Mouse (Mus musculus): ENCODE data around the gene Gse1.

Gene Gse1

DNA sequence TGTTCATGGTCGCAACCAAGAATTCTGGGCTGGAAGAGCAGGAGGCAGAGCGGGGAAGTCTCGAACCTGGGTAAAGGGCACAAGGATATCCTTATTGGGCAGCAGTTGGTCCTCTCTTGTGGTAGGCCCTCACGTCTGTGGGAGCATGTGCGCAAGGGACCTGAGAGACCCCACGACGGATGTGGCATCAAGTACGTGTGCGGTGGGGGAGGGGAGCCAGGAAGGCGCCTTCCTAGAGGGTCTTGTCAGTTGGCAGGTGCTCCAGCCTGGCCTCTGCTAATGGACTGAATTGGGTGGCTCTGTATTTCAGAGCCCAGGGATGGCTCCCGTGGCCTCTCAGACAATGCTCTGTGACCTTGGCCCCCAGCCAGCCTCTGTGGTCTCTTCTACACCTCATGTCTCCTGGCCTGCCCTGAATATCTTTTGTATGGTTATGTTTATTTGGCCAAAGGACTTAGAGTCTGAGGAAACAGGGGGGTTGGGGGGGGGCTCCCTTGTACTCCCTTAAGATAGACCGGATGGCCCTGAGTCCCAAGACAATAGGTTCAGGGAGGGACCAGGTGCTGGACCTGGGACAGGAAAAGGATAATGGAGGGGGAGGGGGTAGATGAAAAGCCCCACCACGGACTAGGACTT lies 245.6 kb downstream of the Gse1 start:
- no peak overlapping the region for H3K4me3 ChIP-seq (replicated peaks; ENCODE audit: low read length)
- no peaks in the 10 kb centered on the region for H3K9me3 ChIP-seq (ENCODE audit: low read length)
- H3K4me1 ChIP-seq (replicated peaks; ENCODE audit: low read depth, low read length) = peaks cover 74% of the 10 kb centered on the region
- no peaks in the 10 kb centered on the region for H3K36me3 ChIP-seq (ENCODE audit: insufficient read depth, low read length)
- H3K27me3 ChIP-seq (ENCODE audit: insufficient read depth, low read length) = peaks cover 36% of the 10 kb centered on the region
- TF ChIP-seq NANOG (IDR thresholded peaks at IDR 0.05; ENCODE audit: borderline replicate concordance, low read length) (no peak), CTCF (conservative IDR thresholded peaks at IDR 0.05; ENCODE audit: low read length) (no peak)

GRCm38 (mm10) chr8:120474496-120475235 lies 246.4 kb downstream of the Gse1 start:
- Histone ChIP-seq H3K9me3 (ENCODE audit: low read length) (no peaks in the 10 kb centered on the region), H3K4me1 (replicated peaks; ENCODE audit: low read depth, low read length) (peaks cover 79% of the 10 kb centered on the region), H3K36me3 (ENCODE audit: insufficient read depth, low read length) (no peaks in the 10 kb centered on the region), H3K4me3 (replicated peaks; ENCODE audit: low read length) (no peak overlapping the region), H3K27me3 (ENCODE audit: insufficient read depth, low read length) (peaks cover 34% of the 10 kb centered on the region)
- no peak for TF ChIP-seq POU5F1 (IDR thresholded peaks at IDR 0.05; ENCODE audit: borderline replicate concordance, low read length)
- no peak for TF ChIP-seq CTCF (conservative IDR thresholded peaks at IDR 0.05; ENCODE audit: low read length)
- no peak for TF ChIP-seq NANOG (IDR thresholded peaks at IDR 0.05; ENCODE audit: borderline replicate concordance, low read length)

DNA sequence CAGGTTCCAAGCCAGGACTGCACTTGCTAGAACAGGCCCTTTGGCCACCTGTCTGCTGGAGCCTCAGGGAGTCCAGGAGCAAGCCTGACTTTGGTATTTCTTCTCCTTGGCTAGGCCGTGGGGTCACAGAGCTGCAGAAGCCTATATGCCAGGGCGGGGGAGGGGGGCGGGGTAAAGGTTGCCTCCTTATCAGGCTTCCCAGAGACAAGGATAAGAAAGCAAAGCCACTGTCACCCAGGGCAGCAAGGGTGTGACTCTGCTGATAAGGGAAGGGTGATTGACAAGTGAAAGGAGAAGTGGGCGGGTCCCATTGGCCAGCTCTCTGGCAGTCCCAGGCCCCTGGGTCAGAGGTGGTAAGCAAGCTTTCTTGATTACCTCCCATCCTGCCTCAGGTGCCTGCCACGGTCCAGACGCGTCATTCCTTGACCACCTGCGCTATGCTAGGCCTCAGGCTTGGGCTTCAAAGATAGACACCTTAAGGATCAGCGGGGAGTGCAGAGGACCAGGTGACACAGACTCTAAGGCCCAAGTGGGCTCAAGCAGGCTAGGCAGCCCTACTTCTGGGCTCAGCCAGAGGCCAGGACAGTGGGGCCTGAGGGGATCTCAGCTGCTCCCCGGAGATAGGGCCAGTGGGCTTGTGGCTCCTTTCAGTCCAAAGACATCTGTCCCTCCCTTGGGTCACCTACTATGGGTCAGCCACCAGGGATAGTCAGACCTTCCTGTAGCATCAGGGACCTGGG lies 247.4 kb downstream of the Gse1 start:
- TF ChIP-seq POU5F1 (IDR thresholded peaks at IDR 0.05; ENCODE audit: borderline replicate concordance, low read length) (no peak), CTCF (conservative IDR thresholded peaks at IDR 0.05; ENCODE audit: low read length) (no peak), NANOG (IDR thresholded peaks at IDR 0.05; ENCODE audit: borderline replicate concordance, low read length) (no peak)
- no peaks in the 10 kb centered on the region for H3K36me3 ChIP-seq (ENCODE audit: insufficient read depth, low read length)
- peaks cover 32% of the 10 kb centered on the region for H3K27me3 ChIP-seq (ENCODE audit: insufficient read depth, low read length)
- H3K4me3 ChIP-seq (replicated peaks; ENCODE audit: low read length) = no peak overlapping the region
- H3K9me3 ChIP-seq (ENCODE audit: low read length) = no peaks in the 10 kb centered on the region
- peaks cover 79% of the 10 kb centered on the region for H3K4me1 ChIP-seq (replicated peaks; ENCODE audit: low read depth, low read length)

GRCm38 (mm10) chr8:120476711-120477575 lies 248.7 kb downstream of the Gse1 start:
- Histone ChIP-seq H3K27me3 (ENCODE audit: insufficient read depth, low read length) (peaks cover 30% of the 10 kb centered on the region), H3K9me3 (ENCODE audit: low read length) (peaks cover under 1% of the 10 kb centered on the region; the same call in 1 of the 2 replicates), H3K4me3 (replicated peaks; ENCODE audit: low read length) (peak overlapping the region; percentile 41), H3K4me1 (replicated peaks; ENCODE audit: low read depth, low read length) (peaks cover 67% of the 10 kb centered on the region), H3K36me3 (ENCODE audit: insufficient read depth, low read length) (no peaks in the 10 kb centered on the region)
- TF ChIP-seq NANOG (IDR thresholded peaks at IDR 0.05; ENCODE audit: borderline replicate concordance, low read length) (no peak), POU5F1 (IDR thresholded peaks at IDR 0.05; ENCODE audit: borderline replicate concordance, low read length) (no peak), CTCF (conservative IDR thresholded peaks at IDR 0.05; ENCODE audit: low read length) (no peak)

DNA sequence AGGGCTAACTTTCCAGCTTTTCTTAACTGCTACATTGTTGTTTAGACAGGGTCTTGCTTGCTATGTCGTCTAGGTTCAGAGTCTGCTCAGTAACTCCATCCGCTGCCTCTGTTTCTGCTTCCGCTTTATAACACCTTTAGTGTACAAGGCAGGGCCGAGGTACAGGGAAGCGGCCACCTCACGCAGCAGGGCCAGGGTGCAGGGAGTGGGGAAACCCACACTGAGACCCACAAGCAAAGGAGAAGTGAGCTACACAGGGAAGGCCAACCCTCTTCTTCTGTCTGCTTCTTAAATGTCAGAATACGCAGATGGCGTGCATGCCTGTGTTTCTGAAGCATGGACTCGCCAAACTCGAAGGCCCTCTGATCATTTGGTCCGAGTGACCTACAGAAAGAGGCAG lies 250.5 kb downstream of the Gse1 start:
- H3K4me3 ChIP-seq (replicated peaks; ENCODE audit: low read length) = no peak overlapping the region
- H3K9me3 ChIP-seq (ENCODE audit: low read length) = peaks cover 7% of the 10 kb centered on the region
- no peak for TF ChIP-seq CTCF (conservative IDR thresholded peaks at IDR 0.05; ENCODE audit: low read length)
- TF ChIP-seq NANOG (IDR thresholded peaks at IDR 0.05; ENCODE audit: borderline replicate concordance, low read length) = no peak
- TF ChIP-seq POU5F1 (IDR thresholded peaks at IDR 0.05; ENCODE audit: borderline replicate concordance, low read length) = no peak
- H3K36me3 ChIP-seq (ENCODE audit: insufficient read depth, low read length) = no peaks in the 10 kb centered on the region
- H3K4me1 ChIP-seq (replicated peaks; ENCODE audit: low read depth, low read length) = peaks cover 51% of the 10 kb centered on the region
- H3K27me3 ChIP-seq (ENCODE audit: insufficient read depth, low read length) = peaks cover 25% of the 10 kb centered on the region

DNA sequence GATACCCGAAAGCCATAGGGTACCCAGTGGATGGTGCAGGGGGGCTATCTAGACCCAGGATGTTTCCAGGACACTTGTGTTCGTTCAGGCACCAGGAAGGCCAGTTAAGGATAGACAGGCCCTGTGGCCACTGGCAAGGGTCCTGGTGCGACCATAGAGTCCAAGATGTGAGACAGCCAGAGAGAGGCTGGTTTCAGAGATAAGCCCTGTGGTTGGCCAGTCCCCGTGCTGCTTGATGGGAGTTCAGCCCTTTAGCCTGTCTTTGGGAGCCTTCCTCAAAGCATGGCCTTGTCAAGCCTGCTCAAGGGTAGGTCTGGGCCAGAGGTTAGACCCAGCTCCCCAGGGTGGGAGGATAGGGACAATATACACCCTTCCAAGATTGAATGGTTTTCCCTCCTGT lies 251.4 kb downstream of the Gse1 start:
- TF ChIP-seq CTCF (conservative IDR thresholded peaks at IDR 0.05; ENCODE audit: low read length) = no peak
- TF ChIP-seq NANOG (IDR thresholded peaks at IDR 0.05; ENCODE audit: borderline replicate concordance, low read length) = no peak
- no peak for TF ChIP-seq POU5F1 (IDR thresholded peaks at IDR 0.05; ENCODE audit: borderline replicate concordance, low read length)
- Histone ChIP-seq H3K4me3 (replicated peaks; ENCODE audit: low read length) (no peak overlapping the region), H3K36me3 (ENCODE audit: insufficient read depth, low read length) (no peaks in the 10 kb centered on the region), H3K9me3 (ENCODE audit: low read length) (peaks cover 7% of the 10 kb centered on the region), H3K27me3 (ENCODE audit: insufficient read depth, low read length) (peaks cover 28% of the 10 kb centered on the region), H3K4me1 (replicated peaks; ENCODE audit: low read depth, low read length) (peaks cover 51% of the 10 kb centered on the region)

DNA sequence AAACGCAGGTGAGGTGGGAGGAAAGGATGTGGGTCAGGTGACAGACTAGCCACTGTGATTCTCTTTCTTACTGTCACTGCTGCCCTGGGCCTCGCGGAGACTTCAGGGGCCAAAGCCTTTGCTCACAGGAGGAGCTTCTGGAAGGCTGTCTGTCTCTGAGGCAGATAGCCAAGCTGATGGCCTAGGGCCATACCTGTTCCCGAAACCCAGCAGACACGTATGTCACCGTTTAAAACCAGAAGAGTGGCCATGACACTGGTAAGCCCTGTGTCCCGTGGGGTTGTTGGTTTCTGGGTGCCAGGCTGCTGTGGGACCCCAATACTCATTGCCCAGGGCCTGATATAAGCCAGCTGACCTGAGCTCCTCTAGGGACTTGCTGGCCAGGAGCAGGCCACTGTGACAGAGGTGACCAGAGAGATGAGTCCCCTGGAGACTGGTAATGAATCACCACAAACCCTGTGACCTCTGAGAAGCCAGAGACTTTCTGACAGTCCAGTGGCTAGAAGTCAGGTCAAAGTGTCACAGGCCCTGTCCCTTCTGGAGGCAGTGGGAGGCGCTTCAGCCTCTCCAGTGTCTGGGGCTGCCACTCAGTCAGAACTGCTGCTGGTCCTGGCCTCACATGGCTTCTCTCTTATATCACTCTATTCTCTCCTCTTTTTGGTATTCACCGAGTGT lies 253.9 kb downstream of the Gse1 start:
- H3K36me3 ChIP-seq (ENCODE audit: insufficient read depth, low read length) = no peaks in the 10 kb centered on the region
- H3K4me1 ChIP-seq (replicated peaks; ENCODE audit: low read depth, low read length) = peaks cover 50% of the 10 kb centered on the region
- peaks cover 42% of the 10 kb centered on the region for H3K27me3 ChIP-seq (ENCODE audit: insufficient read depth, low read length)
- peaks cover 7% of the 10 kb centered on the region for H3K9me3 ChIP-seq (ENCODE audit: low read length)
- H3K4me3 ChIP-seq (replicated peaks; ENCODE audit: low read length) = no peak overlapping the region
- TF ChIP-seq CTCF (conservative IDR thresholded peaks at IDR 0.05; ENCODE audit: low read length) = no peak
- TF ChIP-seq POU5F1 (IDR thresholded peaks at IDR 0.05; ENCODE audit: borderline replicate concordance, low read length) = no peak
- no peak for TF ChIP-seq NANOG (IDR thresholded peaks at IDR 0.05; ENCODE audit: borderline replicate concordance, low read length)

Measured in E14TG2a.4 (cell line).